Mouse (Mus musculus) cerebellum, adult 18-20 months (tissue): Measurements from ENCODE around the gene Tcp10c.
"Not testable (repeated sequence)": the region's sequence is repeated elsewhere in the genome, so short reads cannot be mapped to it uniquely, and the experiment has no call there.

Experiments
- DNase-seq, 2 experiments: peaks; one replicate each; pipeline ENCODE4 v3.0.0; 2021

Gene Tcp10c

GRCm38 (mm10) chr17:13399961-13400360 lies 45.6 kb downstream of the Tcp10c start:
- not testable (repeated sequence) for DNase-seq

GRCm38 (mm10) chr17:13402118-13402517 lies 47.7 kb downstream of the Tcp10c start:
- DNase-seq, result not testable (repeated sequence)

- DNase-seq, result not testable (repeated sequence)
These were observed 49.3 kb downstream of the Tcp10c start for GRCm38 (mm10) chr17:13403527-13404131.

GRCm38 (mm10) chr17:13406023-13406422 lies 51.7 kb downstream of the Tcp10c start:
- DNase-seq, result not testable (repeated sequence)

GRCm38 (mm10) chr17:13406701-13407100 lies 52.3 kb downstream of the Tcp10c start:
- DNase-seq, result not testable (repeated sequence)

- DNase-seq, result not testable (repeated sequence)
These were observed 53.4 kb downstream of the Tcp10c start for GRCm38 (mm10) chr17:13407621-13408256.

GRCm38 (mm10) chr17:13408257-13408633 lies 53.9 kb downstream of the Tcp10c start:
- not testable (repeated sequence) for DNase-seq

- not testable (repeated sequence) for DNase-seq
These were observed 66.7 kb downstream of the Tcp10c start for GRCm38 (mm10) chr17:13421022-13421591.

GRCm38 (mm10) chr17:13422638-13423037 lies 68.3 kb downstream of the Tcp10c start:
- DNase-seq, result not testable (repeated sequence)

- DNase-seq, result not testable (repeated sequence)
These were observed 69.1 kb downstream of the Tcp10c start for GRCm38 (mm10) chr17:13423373-13424024.

GRCm38 (mm10) chr17:13424321-13424720 lies 69.9 kb downstream of the Tcp10c start:
- DNase-seq, result not testable (repeated sequence)

- DNase-seq, result not testable (repeated sequence)
These were observed 71.3 kb downstream of the Tcp10c start for GRCm38 (mm10) chr17:13425694-13426093.

GRCm38 (mm10) chr17:13426508-13426907 lies 72.1 kb downstream of the Tcp10c start:
- not testable (repeated sequence) for DNase-seq
